Mouse (Mus musculus) cerebellum, adult 18-20 months (tissue): ENCODE measurements around the gene Dpy30.
A peak's percentile ranks its signal among the peaks of the same experiment; 100 is the strongest.

Experiments
- DNase-seq, 2 experiments: peaks; one replicate each; pipeline ENCODE4 v3.0.0; 2021

Gene Dpy30

DNA sequence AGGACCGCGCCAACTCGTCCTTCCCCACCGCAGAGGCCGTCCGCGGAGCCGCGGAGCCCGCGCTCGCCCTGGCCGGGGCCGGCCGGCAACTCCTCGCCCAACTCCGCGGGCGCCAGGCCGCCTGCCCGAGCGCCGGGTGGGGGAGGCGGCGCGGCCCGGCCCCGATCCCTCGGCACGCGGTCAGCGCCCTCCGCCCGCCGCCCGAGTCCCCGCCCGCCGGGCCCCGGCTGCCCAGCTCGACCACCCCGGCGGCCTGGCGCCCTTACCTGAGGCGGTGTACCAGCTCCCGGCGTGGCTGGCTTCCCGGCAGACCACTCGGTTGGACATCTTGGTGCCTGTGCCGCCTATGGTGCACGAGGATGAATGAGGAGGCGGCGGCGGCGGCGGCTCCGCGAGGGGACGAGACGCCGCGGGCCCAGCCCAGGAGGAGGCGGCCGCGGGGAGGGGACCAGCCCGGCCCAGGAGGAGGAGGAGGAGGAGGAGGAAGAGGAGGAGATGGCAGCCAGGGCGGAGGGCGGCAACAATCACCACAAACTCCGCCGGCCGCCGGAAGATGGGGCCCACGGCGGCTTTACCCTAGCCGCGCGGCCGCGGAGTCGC is 29.2 kb downstream of the Dpy30 start:
- DNase-seq = peak; percentile 79 to 81

DNA sequence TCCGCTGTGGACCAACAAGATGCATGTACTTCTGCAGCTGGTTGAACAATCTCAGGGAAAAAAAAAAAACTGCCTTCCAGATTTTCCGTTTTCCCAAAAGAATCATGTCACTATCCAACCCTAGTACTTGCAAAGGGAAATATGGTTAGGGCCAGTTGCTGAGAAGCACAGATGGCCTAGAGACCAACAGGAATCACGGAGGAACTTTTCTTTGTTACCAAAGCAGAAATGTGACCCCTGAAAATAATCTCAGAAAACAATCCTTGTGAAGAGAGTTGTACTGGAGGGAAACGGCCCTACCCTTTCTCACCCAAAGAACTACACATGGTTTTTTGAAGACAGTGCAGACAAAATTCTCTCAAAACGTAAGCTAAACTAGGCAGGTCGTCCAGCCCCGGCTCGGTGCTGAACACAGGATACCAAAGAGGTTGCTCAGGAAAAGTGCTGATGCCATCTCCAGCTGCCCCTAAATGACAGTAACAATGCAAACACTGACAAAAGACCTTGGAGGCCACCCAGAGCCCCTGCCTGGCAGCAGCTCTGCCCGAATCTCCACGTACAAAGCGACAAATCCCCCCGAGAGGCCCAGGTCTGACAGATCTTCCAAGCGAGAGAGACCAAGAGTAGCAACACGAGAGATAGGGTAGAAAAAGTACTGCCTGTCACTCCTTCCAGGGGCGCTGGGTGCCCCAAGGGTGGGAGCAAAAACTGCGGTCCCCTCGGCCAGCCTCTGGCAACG is 29.9 kb downstream of the Dpy30 start:
- DNase-seq = no peak

- DNase-seq = no peak
Observed at GRCm38 (mm10) chr17:74291640-74292361, 31.9 kb downstream of the Dpy30 start.

GRCm38 (mm10) chr17:74290869-74291268 is 32.9 kb downstream of the Dpy30 start:
- no peak for DNase-seq

DNA sequence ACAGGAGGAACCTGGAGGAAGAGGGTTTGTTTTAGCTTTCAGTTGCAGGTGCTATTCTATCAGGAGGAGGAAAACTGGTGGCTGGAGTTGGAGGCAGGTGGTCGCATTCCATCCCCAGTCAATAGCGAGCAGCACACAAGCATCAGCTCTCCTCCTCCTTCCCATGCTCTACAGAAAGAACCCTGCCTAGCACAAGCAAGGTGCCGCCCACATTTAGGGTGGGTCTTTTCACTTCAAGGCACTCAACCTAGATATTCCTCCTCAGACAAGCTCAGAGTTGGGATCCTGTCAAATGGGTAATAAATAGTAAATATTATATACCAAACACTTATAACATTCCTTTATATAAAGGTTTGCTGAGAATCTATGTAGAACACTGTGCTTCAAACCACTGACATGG is 33.5 kb downstream of the Dpy30 start:
- no peak for DNase-seq

DNA sequence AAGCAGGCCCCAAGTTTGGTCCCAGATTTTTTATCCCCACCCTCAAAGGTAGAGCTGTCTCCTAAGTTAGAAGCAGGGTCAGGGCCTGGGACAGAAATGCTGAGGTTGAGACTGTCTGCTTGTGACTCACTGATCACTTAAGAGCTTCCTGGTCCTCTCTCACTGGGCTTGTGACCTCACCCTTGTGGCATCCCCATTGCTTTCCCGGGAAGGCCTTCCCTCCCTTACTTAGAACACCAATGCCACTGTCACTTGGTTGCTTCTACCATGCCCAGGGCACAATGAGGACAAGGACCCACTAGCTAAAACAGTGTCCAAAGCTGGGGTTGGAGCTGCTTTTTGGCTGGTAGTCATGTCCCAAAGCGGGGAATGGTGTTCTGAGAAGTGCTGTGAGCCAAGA is 35.1 kb downstream of the Dpy30 start:
- no peak for DNase-seq

GRCm38 (mm10) chr17:74286140-74286730 is 37.5 kb downstream of the Dpy30 start:
- DNase-seq = no peak

GRCm38 (mm10) chr17:74285730-74286129 is 38.0 kb downstream of the Dpy30 start:
- no peak for DNase-seq

DNA sequence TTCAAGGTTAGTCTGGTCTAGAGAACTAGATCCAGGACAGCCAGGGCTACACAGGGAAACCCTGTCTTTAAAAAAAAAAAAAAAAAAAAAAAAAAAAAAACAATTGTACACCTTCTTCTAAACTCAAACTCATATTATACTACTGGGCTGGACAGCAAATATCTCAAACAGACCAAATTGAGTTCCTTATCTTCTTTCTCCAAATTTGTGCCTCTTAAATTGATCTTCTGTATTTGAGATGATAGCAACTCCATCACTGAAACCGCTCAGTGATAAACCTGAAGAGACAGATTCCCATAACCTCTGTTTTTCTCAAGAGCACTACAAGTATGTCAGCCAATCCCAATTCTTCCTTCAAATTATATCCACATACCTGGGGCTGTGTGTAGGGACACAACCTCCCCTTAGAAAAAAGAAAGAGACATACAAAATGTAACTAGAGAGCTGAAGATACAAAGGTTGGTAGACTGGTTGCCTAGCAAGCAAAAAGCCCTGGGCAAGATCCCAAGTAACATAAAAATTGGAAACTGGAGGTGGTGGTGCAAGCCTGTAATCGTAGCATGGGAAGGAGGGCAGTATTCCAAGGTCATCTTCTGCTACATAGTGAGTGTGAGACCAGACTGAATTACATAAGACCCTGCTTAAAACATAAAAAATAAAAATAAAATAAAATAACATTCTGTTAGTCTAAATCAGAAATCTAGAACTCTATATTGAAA is 39.2 kb downstream of the Dpy30 start:
- DNase-seq = no peak

DNA sequence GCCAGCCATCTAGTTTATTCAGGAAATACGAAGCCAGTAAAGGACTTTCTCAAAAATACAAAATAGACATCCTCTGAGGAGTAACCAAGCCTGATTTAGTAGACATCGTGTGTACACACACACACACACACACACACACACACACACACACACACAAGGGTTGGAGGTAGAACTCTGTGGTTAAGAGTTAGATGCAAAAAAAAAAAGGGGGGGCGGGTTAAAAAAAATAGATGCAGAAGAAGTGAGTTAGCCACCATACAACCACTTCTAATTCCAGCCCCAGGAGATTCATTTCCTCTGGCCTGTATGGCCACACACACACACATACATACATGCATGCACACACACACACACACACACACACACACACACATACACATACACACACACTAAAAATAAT is 41.7 kb downstream of the Dpy30 start:
- DNase-seq = no peak

DNA sequence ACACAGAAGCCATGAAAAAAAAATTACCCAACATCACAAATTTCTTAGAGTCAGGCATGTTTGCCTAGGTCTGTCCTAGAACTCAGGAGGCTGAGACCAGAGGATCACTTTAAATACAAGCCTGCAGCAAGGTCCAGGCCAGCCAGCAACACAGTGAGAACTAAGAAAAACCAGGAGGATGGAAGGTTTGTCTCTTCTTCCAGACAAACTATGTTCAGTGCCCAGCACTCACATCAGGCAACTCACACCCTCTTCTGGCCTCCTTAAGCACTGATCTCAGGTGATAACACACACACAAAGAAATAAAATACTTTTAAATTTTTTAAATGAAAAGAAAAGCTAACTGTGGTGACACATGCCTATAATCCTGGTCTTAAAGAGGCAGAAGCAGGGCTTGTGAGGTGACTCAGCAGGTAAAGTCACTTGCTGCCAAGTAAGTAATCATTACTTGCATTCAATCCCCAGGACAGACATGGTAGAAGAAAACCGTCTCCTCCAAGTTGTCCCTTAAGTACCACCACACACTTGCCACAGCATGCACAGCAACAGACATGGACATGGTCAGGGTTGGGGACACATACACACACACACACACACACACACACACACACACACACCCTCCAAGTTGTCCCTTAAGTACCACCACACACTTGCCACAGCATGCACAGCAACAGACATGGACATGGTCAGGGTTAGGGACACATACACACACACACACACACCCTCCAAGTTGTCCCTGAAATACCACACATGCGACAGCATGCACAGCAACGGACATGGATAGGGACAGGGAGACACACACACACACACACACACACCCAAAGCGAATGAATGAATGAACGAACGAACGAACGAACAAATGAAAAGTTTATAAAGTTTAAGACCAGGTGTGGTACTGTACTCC is 44.5 kb downstream of the Dpy30 start:
- DNase-seq = no peak

DNA sequence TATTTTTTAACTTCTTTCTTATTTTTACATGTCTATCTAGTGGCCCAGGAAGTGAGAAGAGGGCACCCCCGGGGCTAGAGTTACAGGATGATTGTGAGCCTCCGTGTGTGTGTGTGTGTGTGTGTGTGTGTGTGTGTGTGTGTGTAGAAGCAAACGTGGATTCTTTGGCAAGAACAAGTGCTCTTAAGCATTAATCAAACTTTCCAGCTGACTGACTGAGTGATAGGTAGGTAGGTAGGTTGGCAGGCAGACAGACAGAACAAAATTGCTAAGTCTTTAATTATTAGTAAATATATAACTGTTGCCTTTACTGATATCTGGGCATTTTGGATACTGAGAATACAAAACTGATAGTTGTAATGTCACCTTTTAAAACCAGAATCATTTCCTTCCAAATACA is 49.3 kb downstream of the Dpy30 start:
- no peak for DNase-seq

- DNase-seq = no peak
Observed at GRCm38 (mm10) chr17:74272683-74273205, 51.0 kb downstream of the Dpy30 start.

GRCm38 (mm10) chr17:74271541-74272268 is 52.0 kb downstream of the Dpy30 start:
- no peak for DNase-seq

- DNase-seq = no peak
Observed at GRCm38 (mm10) chr17:74270205-74270604, 53.5 kb downstream of the Dpy30 start.

- DNase-seq = no peak
Observed at GRCm38 (mm10) chr17:74267415-74268180, 56.1 kb downstream of the Dpy30 start.

GRCm38 (mm10) chr17:74265636-74266035 is 58.1 kb downstream of the Dpy30 start:
- DNase-seq = no peak

DNA sequence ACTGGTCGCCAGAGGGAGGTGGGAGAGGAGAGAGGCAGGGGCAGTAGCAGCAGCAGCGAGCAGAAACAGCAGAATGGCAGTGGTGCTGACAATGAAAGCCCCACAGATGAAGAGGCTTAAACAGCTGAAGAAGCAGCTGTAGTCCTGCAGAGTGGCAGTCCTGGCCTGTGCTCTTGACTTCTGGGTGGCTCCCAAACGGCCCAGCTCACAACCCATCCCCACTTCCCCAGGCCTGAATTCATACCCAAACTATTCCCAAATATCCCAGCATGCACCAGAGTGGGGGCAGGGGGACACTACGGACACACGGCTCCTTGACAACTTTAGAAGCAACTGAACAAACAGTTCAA is 58.6 kb downstream of the Dpy30 start:
- DNase-seq = no peak

DNA sequence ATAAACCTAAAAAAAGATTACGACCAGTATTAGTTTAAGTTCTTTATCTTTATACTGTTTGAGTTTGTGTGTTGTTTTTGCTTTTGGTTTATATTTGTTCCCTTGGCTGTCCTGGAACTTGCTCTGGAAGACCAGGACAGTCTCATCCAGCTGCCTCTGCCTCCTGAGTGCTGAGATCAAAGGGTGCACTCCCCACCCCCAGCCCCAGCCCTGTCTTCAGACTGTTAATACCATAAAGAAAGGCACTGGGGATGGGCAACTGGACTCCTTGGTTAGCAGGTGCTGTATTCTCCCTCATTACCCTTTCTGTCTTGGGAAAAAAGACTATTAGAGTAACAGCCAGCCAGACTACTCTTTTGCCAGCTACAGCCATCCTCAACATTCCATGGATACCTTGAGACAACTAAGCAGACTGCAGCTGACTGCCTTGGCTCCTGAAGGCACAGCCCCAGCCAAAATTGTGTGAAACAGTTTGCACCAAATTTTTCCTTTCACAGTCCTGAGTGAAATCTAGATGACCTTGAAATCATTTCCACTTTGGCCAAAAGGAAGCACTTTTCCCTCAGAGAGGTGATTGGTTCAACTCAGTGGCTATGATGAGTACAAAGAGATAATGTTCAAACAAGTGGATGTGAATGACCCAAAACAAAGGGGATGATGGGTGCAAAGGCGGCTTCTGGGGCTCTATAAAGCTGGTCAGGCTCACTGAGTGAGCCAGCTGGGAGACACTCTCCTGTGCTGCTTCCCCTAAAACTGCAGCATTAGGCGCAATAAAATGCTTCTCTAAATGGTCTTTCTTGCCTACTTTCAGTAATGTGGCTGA is 59.2 kb downstream of the Dpy30 start:
- no peak for DNase-seq
